Mouse (Mus musculus) neural tube, embryonic 13.5 days (tissue): ENCODE measurements around the gene Vmn1r43. TPM values are rescaled to one million over a fixed set of nuclear protein-coding genes. Genes with fewer than 3 reads are reported as not detected.
"Not testable (repeated sequence)": the region's sequence is repeated elsewhere in the genome, so short reads cannot be mapped to it uniquely, and the experiment has no call there.

ENCODE experiments used
- ATAC-seq: fragments of 200-750 bp; cut with Nextera tagmentation; 2 replicates; pipeline ENCODE4 v1.8.0; 2017; ENCODE audit warnings: low read depth, mild to moderate bottlenecking, moderate TSS enrichment, moderate library complexity
- H3K27ac ChIP-seq: fragments of 300-500 bp; sonication (generic); replicated peaks from 2 replicates; pipeline ENCODE4 v1.5.1; 2015; ENCODE audit warnings: moderate library complexity, mild to moderate bottlenecking, inconsistent platforms
- H3K27me3 ChIP-seq: fragments of 300-500 bp; sonication (generic); 2 replicates; pipeline ENCODE4 v1.6.1; 2015; ENCODE audit warnings: mild to moderate bottlenecking, inconsistent platforms
- H3K36me3 ChIP-seq: fragments of 300-500 bp; sonication (generic); 2 replicates; pipeline ENCODE4 v1.6.1; 2015; ENCODE audit warnings: mild to moderate bottlenecking, inconsistent platforms
- H3K4me1 ChIP-seq: fragments of 300-500 bp; sonication (generic); replicated peaks from 2 replicates; pipeline ENCODE4 v1.6.1; 2015; ENCODE audit warnings: inconsistent platforms
- H3K4me2 ChIP-seq: fragments of 300-500 bp; sonication (generic); 2 replicates; pipeline ENCODE4 v1.6.1; 2015; ENCODE audit warnings: inconsistent platforms, mild to moderate bottlenecking, moderate library complexity
- H3K4me3 ChIP-seq: fragments of 300-500 bp; sonication (generic); 2 replicates; pipeline ENCODE4 v1.5.1; 2015; ENCODE audit warnings: mild to moderate bottlenecking, inconsistent platforms
- H3K9ac ChIP-seq: fragments of 300-500 bp; sonication (generic); 2 replicates; pipeline ENCODE4 v1.6.1; 2015; ENCODE audit warnings: moderate library complexity, mild to moderate bottlenecking, inconsistent platforms
- H3K9me3 ChIP-seq: fragments of 300-500 bp; sonication (generic); 2 replicates; pipeline ENCODE4 v1.6.1; 2016; ENCODE audit warnings: inconsistent platforms
- WGBS: fragments of 180-500 bp; shearing (Covaris S2); methylation state at CpG from one replicate; pipeline ENCODE4 v1.1.7; 2015; 5-methylcytosine and 5-hydroxymethylcytosine counted together
- polyA plus RNA-seq: library from polyadenylated mRNA; unstranded; fragments of >200 nt; fragmentation: Nextera tagmentation; extraction: Ambion mirVana; gene quantifications from 2 replicates; pipeline ENCODE4 v1.2.1, GENCODE M21; 2015

The Vmn1r43 gene
- not detected in 2 replicates for polyA plus RNA-seq

GRCm38 (mm10) chr6:89876313-89876712 is at the start of gene Vmn1r43, which contains the start of gene Vmn1r42:
Gene Vmn1r43, minus strand, starts transcription at chr6:89876413.
Gene Vmn1r42, minus strand, starts transcription at chr6:89876413.
- not testable (repeated sequence) for ATAC-seq, H3K27ac ChIP-seq
- 79% methylated on average over 3 of the region's 3 CpGs for WGBS

GRCm38 (mm10) chr6:89883812-89884211 is 7.6 kb upstream of the Vmn1r43 start:
- Histone ChIP-seq H3K4me2 (no peak overlapping the region), H3K4me3 (no peak overlapping the region), H3K4me1 (no peaks in the 10 kb centered on the region), H3K27me3 (no peaks in the 10 kb centered on the region), H3K9ac (no peak overlapping the region), H3K27ac (no peak overlapping the region), H3K36me3 (no peaks in the 10 kb centered on the region), H3K9me3 (0 out of 2 replicates have a peak, but pooled peaks cover 2% of the 10 kb centered on the region)
- no peak for ATAC-seq
- WGBS: 67% methylated on average over 2 of the region's 2 CpGs

More at GRCm38 (mm10) chr6:89876313-89876712, at the start of gene Vmn1r43, which contains the start of gene Vmn1r42:
- not testable (repeated sequence) for H3K9ac ChIP-seq, H3K4me1 ChIP-seq, H3K36me3 ChIP-seq, H3K9me3 ChIP-seq, H3K27me3 ChIP-seq, H3K4me2 ChIP-seq, H3K4me3 ChIP-seq

GRCm38 (mm10) chr6:89883360-89883759 is 7.1 kb upstream of the Vmn1r43 start, which contains the start of gene Vmn1r44:
Gene Vmn1r44, plus strand, starts transcription at chr6:89883660.
- Histone ChIP-seq H3K4me2 (no peak within 1 kb of the TSS), H3K27me3 (no peaks in the 10 kb centered on the region), H3K36me3 (no peaks in the 10 kb centered on the region), H3K9me3 (0 out of 2 replicates have a peak, but pooled peaks cover 2% of the 10 kb centered on the region), H3K9ac (no peak within 1 kb of the TSS), H3K4me3 (no peak within 1 kb of the TSS), H3K27ac (no peak within 1 kb of the TSS), H3K4me1 (no peaks in the 10 kb centered on the region)
- WGBS: 81% methylated on average over 1 of the region's 1 CpGs
- ATAC-seq: no peak

- H3K9me3 ChIP-seq: 0 out of 2 replicates have a peak, but pooled peaks cover 2% of the 10 kb centered on the region
- H3K27ac ChIP-seq: no peak overlapping the region
- H3K4me2 ChIP-seq: no peak overlapping the region
- no peak overlapping the region for H3K4me3 ChIP-seq
- ATAC-seq: no peak
- no peaks in the 10 kb centered on the region for H3K4me1 ChIP-seq
- H3K9ac ChIP-seq: no peak overlapping the region
- no peaks in the 10 kb centered on the region for H3K27me3 ChIP-seq
- H3K36me3 ChIP-seq: no peaks in the 10 kb centered on the region
Observed at GRCm38 (mm10) chr6:89880867-89881266, 4.7 kb upstream of the Vmn1r43 start.

GRCm38 (mm10) chr6:89876963-89877362 is 750 bp upstream of the Vmn1r43 start:
- H3K27me3 ChIP-seq: no peaks in the 10 kb centered on the region
- no peak overlapping the region for H3K4me2 ChIP-seq
- no peaks in the 10 kb centered on the region for H3K4me1 ChIP-seq
- H3K27ac ChIP-seq: no peak overlapping the region
- H3K4me3 ChIP-seq: no peak overlapping the region
- H3K9me3 ChIP-seq: 0 out of 2 replicates have a peak, but pooled peaks cover 2% of the 10 kb centered on the region
- H3K36me3 ChIP-seq: no peaks in the 10 kb centered on the region
- H3K9ac ChIP-seq: no peak overlapping the region
- ATAC-seq: no peak
- WGBS: 86% methylated on average over 2 of the region's 2 CpGs

GRCm38 (mm10) chr6:89867976-89868375 is 8.2 kb downstream of the Vmn1r43 start:
- Histone ChIP-seq H3K9ac (no peak overlapping the region), H3K4me2 (no peak overlapping the region), H3K9me3 (peaks cover 45% of the 10 kb centered on the region), H3K4me3 (no peak overlapping the region), H3K27ac (no peak overlapping the region), H3K36me3 (no peaks in the 10 kb centered on the region), H3K4me1 (no peaks in the 10 kb centered on the region), H3K27me3 (no peaks in the 10 kb centered on the region)
- 91% methylated on average over 2 of the region's 2 CpGs for WGBS
- ATAC-seq: no peak

- Histone ChIP-seq H3K4me1 (no peaks in the 10 kb centered on the region), H3K9me3 (peaks cover 52% of the 10 kb centered on the region), H3K4me2 (no peak overlapping the region), H3K27ac (no peak overlapping the region), H3K4me3 (no peak overlapping the region), H3K9ac (no peak overlapping the region), H3K36me3 (no peaks in the 10 kb centered on the region), H3K27me3 (no peaks in the 10 kb centered on the region)
- WGBS: 91% methylated on average over 2 of the region's 2 CpGs
- ATAC-seq: no peak
Observed at GRCm38 (mm10) chr6:89867276-89867675, 8.9 kb downstream of the Vmn1r43 start.

GRCm38 (mm10) chr6:89863792-89864191 is 12.4 kb downstream of the Vmn1r43 start:
- Histone ChIP-seq H3K27me3 (no peaks in the 10 kb centered on the region), H3K4me2 (no peak overlapping the region), H3K27ac (no peak overlapping the region), H3K4me1 (no peaks in the 10 kb centered on the region), H3K36me3 (no peaks in the 10 kb centered on the region), H3K4me3 (no peak overlapping the region), H3K9me3 (peaks cover 51% of the 10 kb centered on the region), H3K9ac (no peak overlapping the region)
- no peak for ATAC-seq
- whole genome bisulfite sequencing: 73% methylated on average over 4 of the region's 4 CpGs

- Histone ChIP-seq H3K27me3 (no peaks in the 10 kb centered on the region), H3K4me3 (no peak overlapping the region), H3K4me1 (no peaks in the 10 kb centered on the region), H3K36me3 (no peaks in the 10 kb centered on the region), H3K9me3 (peaks cover 34% of the 10 kb centered on the region), H3K4me2 (no peak overlapping the region), H3K9ac (no peak overlapping the region), H3K27ac (no peak overlapping the region)
- no peak for ATAC-seq
- 90% methylated on average over 2 of the region's 2 CpGs for WGBS
Observed at GRCm38 (mm10) chr6:89859839-89860238, 16.4 kb downstream of the Vmn1r43 start.

- ATAC-seq: no peak
- 78% methylated on average over 3 of the region's 3 CpGs for WGBS
Observed at GRCm38 (mm10) chr6:89857552-89857951, 18.7 kb downstream of the Vmn1r43 start.

More at GRCm38 (mm10) chr6:89857552-89857951, 18.7 kb downstream of the Vmn1r43 start:
- Histone ChIP-seq H3K4me2 (no peak overlapping the region), H3K9me3 (peaks cover 21% of the 10 kb centered on the region; the same call in 1 of the 2 replicates), H3K27me3 (no peaks in the 10 kb centered on the region), H3K4me1 (no peaks in the 10 kb centered on the region), H3K4me3 (no peak overlapping the region), H3K9ac (no peak overlapping the region), H3K27ac (no peak overlapping the region), H3K36me3 (no peaks in the 10 kb centered on the region)

Other genes starting within 250 kb of the Vmn1r43 start
- 10.1 and 10.6 TPM in 2 replicates for gene Txnrd3, start 232.4 kb downstream of the Vmn1r43 start, polyA plus RNA-seq
- not detected in 2 replicates for gene Vmn1r40, start 168.9 kb downstream of the Vmn1r43 start, polyA plus RNA-seq
- not detected in 2 replicates for gene Vmn1r41, start 135.6 kb downstream of the Vmn1r43 start, polyA plus RNA-seq
- not detected in 2 replicates for gene Vmn1r42, start within 50 bp of the Vmn1r43 start, polyA plus RNA-seq
- not detected in 2 replicates for gene Vmn1r44, start 7.2 kb upstream of the Vmn1r43 start, polyA plus RNA-seq
- gene Vmn1r45, start 64.2 kb upstream of the Vmn1r43 start, polyA plus RNA-seq: not detected in 2 replicates
- not detected in 2 replicates for gene Vmn1r46, start 92.9 kb upstream of the Vmn1r43 start, polyA plus RNA-seq
- gene Vmn1r47, start 139.7 kb upstream of the Vmn1r43 start, polyA plus RNA-seq: not detected in 2 replicates
- not detected in 2 replicates for gene Vmn1r48, start 160.4 kb upstream of the Vmn1r43 start, polyA plus RNA-seq
- gene Vmn1r49, start 202.1 kb upstream of the Vmn1r43 start, polyA plus RNA-seq: not detected in 2 replicates
- not detected in 2 replicates for gene Vmn1r50, start 225.0 kb upstream of the Vmn1r43 start, polyA plus RNA-seq
- not detected in 2 replicates for gene Vmn1r51, start 246.2 kb upstream of the Vmn1r43 start, polyA plus RNA-seq